Mouse (Mus musculus): Measurements from ENCODE around the gene Slc25a47.

Slc25a47 gene

DNA sequence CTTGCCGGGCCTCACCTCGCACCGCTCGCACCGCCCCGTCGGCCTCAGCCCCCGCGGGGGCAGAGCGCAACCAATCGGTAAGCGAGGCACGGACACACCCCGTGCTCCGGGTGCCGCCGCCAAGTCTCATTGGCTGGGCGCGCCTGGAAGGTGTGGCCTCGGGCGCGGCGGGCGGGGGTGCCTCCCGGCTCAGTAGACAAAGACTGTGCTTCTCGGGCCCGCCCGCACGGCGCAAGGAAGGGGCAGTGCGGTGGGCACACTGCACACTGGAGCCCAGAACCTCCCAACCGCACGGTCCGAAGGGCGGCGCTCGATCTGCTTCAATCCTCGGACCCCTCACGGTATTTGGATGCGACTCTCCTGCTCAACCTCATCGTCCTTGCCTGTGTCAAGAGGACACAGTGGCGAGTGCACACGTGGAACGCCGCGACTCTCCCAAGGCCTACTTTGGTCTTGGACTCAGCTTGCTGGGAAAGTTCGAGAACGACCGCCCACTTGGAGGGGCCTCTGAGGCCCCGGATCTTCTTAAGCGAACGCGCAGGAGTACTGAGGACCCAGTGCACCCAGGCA is at the start of gene Slc25a47, which contains the start of gene Slc25a29:
Gene Slc25a47 (plus strand): TSS at position 207 of the 570 bp plus-strand sequence.
Gene Slc25a29 (minus strand): TSS at position 44 of the 570 bp plus-strand sequence.
- peak; percentile 94 to 97 for DNase-seq (ENCODE audit: low spot score in 2 of 2)

DNA sequence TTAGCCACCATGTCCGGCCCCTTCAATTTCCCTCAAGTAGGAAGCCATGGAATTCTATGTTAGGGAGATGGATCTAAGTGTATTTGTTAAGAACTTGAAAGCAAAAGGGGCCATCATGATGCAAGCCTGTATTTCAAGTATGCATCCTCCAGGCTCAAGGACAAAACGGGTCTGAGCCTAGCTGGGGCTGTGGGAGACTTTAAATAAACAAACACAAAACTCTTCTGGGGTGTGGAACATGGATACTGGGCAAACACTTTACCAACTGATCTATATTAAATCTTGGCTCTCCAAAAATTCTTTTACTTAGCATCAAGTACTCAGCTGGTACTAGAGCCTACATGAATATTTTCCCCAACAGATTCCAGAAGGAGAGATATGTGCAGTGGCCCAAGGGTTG is 48.5 kb upstream of the Slc25a47 start:
- no peak for DNase-seq (ENCODE audit: low spot score in 2 of 2)

DNA sequence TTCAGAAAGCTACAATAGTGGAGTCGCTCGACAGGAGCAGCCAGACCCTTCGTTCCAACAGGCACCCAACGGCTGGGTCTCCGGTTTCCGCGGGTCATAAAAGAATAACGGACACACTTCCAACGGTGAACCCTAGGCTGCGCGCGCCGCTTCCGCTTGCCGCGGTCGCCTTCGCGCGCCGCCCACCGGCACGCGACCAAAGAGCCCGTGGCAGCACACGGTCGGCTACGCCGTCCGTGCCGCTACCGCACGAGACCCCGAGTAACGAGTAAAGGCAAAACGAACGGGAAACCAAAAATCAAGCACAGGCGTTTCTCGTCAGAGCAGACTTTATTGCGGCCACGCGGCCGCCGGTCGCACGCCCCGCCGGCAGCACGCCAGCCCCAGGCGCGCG is 43.7 kb upstream of the Slc25a47 start:
- peak; percentile 68 to 80 for DNase-seq (ENCODE audit: low spot score in 2 of 2)

DNA sequence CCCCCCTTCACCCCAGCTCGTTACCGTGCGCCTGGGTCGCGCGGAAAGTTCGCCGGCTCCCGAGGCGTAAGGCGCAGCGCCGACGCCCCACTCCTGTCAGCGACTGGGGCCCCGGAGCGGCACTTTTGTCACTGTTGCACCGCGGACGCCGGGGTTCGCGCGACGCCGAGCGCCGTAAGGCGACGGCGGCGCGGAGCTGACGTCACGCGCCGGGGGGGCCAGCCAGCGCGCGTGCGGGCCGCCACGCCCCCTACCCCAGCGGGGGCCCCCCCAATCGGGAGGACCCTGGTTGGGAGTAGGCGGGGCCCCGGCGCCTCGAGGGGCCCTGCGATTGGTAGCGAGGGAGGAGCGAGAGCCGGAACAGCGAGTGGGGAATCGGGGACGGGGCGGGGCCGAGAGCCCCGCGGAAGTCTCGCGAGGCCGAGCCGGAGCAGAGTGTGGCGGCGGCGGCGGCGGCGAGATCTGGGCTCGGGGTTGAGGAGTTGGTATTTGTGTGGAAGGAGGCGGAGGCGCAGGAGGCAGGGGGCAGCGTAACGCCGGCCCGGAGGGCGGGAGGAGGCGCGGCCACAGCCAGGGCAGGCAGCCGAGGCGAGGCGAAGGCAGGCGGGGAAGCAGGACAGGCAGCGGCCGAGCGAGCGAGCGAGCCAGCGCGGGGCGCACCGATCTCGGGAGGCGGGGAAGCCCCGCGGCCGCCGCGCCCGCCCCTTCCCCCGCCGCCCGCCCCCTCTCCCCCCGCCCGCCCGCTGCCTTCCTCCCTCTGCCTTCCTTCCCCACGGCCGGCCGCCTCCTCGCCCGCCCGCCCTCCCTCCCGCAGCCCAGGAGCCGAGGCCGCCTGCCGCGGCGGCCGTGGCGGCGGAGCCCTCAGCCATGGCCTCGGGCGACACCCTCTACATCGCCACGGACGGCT is 43.0 kb upstream of the Slc25a47 start, which contains the start of gene Yy1:
Gene Yy1 (plus strand): TSS at position 428 of the 907 bp plus-strand sequence.
- peak; percentile 96 to 97 for DNase-seq (ENCODE audit: low spot score in 2 of 2)

DNA sequence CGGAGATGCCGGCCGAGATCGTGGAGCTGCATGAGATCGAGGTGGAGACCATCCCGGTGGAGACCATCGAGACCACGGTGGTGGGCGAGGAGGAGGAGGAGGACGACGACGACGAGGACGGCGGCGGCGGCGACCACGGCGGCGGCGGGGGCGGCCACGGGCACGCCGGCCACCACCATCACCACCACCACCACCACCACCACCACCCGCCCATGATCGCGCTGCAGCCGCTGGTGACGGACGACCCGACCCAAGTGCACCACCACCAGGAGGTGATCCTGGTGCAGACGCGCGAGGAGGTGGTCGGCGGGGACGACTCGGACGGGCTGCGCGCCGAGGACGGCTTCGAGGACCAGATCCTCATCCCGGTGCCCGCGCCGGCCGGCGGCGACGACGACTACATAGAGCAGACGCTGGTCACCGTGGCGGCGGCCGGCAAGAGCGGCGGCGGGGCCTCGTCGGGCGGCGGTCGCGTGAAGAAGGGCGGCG is 42.3 kb upstream of the Slc25a47 start:
- DNase-seq (ENCODE audit: low spot score in 2 of 2): peak; percentile 19 to 26

GRCm38 (mm10) chr12:108794078-108794711 is 41.7 kb upstream of the Slc25a47 start:
- DNase-seq (ENCODE audit: low spot score in 2 of 2): peak; percentile 71 to 73

DNA sequence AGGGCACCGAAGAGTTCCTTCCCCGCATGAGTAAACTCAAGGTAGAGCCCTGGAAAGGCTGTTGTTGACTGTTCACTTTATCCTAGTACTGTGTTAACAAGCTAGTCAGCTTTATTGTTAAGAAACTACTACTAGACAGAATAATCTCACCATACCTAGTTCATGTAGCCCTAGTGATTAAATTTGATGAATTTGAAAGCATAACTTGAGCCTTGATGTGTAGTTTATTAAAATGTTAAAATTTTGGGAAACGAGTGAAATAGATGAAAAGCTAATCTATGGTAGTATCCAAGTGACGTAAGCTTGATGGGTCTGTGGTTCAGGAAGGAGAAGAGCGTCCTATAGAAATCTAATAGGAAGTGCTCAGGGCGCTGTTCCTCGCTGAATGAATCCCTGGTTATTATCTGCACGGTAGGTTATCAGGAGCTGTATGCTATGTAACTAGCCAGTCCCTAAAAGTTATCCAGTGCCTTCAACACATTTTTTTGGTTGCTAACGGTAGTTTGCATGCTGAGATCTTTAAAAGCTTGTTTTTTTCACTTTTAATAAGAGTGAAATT is 40.8 kb upstream of the Slc25a47 start:
- DNase-seq (ENCODE audit: low spot score in 2 of 2): no peak

- DNase-seq (ENCODE audit: low spot score in 2 of 2): no peak
Observed at GRCm38 (mm10) chr12:108801613-108802012, 34.2 kb upstream of the Slc25a47 start.

GRCm38 (mm10) chr12:108804388-108804787 is 31.5 kb upstream of the Slc25a47 start:
- no peak for DNase-seq (ENCODE audit: low spot score in 2 of 2)

DNA sequence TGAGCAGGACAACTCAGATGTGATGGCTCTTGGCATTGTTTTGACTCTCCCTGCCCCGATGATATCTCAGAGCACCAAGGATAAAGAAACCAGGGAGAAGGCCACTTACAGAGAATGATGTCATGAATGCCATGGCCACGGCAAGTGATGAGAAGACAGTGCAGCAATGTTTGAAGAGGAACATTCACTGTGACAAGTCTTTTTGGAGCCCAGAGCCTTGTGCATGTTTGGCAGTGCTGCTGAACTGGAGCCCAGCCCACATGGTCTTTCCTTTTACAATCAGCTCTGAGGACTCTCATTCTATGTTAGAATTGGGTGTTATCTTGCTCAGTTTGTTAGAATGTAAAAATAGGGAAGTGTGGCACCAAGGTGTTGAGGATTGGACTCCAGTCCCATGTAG is 27.4 kb upstream of the Slc25a47 start:
- no peak for DNase-seq (ENCODE audit: low spot score in 2 of 2)

GRCm38 (mm10) chr12:108809771-108810170 is 26.1 kb upstream of the Slc25a47 start:
- no peak for DNase-seq (ENCODE audit: low spot score in 2 of 2)

- no peak for DNase-seq (ENCODE audit: low spot score in 2 of 2)
Observed at GRCm38 (mm10) chr12:108810309-108810708, 25.5 kb upstream of the Slc25a47 start.

DNA sequence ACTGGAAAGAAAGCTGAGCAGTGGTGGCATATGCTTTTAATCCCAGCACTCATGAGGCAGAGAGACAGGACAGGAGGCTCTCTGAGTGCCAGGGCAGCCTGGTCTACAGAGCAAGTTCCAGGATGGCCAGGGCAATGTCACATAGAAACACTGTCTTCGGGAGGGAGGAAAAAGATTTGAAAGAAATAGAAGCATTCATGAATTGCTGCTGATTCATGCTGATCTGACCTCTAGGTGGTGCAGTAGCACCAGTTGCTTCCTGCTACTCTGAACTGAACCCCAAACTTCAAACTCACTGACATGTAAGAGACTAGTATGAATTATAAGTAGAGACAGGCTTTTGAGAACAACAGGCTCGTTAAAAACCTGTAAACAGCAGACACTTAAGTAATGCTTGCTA is 24.7 kb upstream of the Slc25a47 start:
- no peak for DNase-seq (ENCODE audit: low spot score in 2 of 2)

DNA sequence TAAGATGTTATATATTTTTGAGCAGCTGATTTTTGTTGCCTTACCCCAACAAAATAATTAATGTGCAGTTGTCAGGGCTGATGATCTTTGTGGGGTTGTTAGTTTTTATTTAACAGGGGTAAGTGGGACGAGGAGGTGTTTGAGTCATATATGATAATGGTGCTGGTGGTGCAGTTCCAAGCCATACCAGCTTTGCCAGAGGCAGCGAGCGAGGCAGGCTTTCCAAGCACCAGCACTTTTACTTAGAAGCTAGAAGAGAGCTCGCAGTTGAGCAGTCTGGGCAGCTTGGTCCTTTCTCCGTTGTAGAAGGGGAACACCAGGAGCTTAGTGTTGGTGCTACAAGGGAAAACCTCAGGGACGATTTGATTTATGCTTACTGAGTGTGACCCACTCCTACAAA is 23.4 kb upstream of the Slc25a47 start:
- DNase-seq (ENCODE audit: low spot score in 2 of 2): no peak

DNA sequence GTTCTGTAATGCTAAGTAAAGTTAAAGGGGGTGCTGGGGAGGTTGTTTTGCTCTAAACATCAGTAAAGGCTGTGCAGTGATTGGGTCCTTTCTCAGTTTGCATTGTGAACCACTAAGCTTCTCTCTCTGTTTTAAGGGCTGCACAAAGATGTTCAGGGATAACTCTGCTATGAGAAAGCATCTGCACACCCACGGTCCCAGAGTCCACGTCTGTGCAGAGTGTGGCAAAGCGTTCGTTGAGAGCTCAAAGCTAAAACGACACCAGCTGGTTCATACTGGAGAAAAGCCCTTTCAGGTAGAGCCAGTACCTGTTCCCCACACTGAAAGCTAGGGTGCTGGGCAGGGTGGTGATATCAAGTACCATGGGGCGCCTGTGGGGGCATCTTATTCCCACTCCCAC is 21.4 kb upstream of the Slc25a47 start:
- DNase-seq (ENCODE audit: low spot score in 2 of 2): peak in 1 of 2 experiments; percentile 43

DNA sequence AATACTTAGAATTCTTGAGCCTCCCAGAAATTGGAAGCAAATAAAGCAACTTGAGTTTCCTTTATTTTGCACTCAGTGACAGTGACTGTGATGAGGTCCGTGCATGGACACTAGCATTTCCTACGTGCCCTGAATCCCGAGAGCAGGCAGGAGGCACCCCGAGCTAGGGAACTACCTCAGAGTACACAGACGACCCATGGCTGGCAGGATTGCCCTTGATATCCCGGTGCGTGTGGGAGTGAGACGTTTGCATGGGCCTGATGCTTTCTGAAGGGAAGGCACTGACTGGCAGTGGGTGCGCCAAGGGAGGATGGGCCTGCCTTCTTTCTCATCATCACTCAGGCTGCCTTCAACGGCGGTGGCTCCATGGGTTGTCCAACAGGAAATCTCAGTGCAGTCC is 19.3 kb upstream of the Slc25a47 start:
- DNase-seq (ENCODE audit: low spot score in 2 of 2): no peak

DNA sequence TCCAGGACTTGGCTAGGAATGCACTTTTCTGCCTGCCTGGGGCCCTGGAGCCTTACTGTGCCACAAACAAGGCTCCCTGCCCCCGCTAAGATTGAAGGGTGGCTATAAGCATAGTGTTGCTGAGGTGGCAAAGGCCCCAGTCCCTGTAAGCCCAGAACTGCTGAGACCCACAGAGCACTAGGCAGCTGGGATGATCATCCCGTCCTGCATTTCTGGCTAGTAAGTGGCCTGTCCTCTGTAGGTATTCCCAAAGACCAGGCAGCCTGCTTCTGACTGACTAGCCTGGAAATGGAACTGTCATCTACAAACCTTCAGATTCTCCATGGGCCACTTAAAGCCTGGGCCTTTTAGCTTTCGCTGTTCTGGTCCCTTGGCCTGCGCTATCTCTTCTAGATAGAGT is 15.4 kb upstream of the Slc25a47 start:
- DNase-seq (ENCODE audit: low spot score in 2 of 2): no peak

- no peak for DNase-seq (ENCODE audit: low spot score in 2 of 2)
Observed at GRCm38 (mm10) chr12:108823036-108823435, 12.8 kb upstream of the Slc25a47 start.

DNA sequence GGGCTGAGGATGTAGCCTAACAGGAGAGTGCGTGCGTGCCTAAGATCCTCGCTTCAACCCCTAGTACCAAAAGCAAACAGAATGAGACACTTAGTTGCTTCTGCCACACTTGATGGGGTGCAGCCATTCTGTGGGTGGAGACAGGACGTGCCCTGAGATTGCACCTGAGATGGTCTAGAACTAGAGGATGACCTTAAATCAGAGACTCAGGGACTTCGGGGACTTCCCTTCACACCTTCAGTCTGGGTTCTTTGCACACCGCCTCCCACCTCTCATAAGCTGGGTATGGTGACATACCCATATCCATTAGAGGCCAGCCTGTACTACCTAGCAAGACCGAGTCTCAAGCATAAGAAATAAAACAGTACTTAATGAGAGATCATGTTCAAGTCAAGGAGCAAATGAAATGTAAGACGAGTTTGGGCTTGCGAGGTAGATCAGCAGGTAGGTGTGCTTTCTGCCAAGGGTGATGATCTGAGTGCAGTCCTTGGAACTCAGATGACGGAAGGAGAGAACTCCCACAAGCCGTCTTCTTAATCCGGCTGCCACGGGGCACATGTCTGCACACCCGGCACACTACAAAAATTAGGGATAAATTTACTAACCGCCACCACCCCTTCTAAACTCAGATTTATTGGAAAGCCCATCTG is 11.5 kb upstream of the Slc25a47 start:
- DNase-seq (ENCODE audit: low spot score in 2 of 2): no peak

DNA sequence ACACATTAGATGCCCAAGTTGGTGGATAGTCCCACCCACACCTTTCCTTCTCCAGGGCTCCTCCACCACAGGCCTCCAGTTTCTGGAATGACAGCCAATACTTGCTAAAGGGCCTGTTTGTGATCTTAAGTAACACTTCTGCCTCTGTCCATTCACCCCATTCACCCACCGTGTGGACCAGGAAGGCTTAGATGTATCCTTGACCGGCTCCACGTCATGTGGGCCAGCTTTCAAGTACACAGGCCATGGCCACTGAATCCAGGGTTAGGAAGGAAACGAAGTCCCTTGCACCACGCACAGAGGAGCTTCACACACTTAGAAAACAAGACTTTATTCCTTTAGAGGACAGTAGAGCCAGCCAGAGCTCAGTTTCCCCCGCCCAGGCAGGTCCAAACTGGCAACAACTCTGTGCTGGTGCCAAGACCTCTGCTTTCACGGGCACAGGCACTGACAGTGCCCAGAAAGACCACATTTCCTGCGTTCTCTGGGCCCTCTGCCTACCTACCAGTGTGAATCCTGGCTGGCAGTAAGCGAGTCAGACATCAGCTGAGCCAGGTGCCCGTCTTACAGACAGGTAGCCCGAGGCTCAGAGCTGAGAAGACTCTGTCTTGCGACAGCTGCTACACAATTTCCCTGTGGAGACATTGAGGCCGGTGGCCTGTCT is 10.2 kb upstream of the Slc25a47 start:
- DNase-seq (ENCODE audit: low spot score in 2 of 2): no peak
